Mouse (Mus musculus) c-Kit-positive CD71-positive TER-119-negative erythroid progenitor cells, embryonic 14.5 days (primary cell): Measurements from ENCODE around the gene Fam3b.

Experiments used
- DNase-seq: peaks from one replicate; pipeline ENCODE4 v3.0.0-alpha.2; 2013; ENCODE audit warnings: low read depth

Gene Fam3b

DNA sequence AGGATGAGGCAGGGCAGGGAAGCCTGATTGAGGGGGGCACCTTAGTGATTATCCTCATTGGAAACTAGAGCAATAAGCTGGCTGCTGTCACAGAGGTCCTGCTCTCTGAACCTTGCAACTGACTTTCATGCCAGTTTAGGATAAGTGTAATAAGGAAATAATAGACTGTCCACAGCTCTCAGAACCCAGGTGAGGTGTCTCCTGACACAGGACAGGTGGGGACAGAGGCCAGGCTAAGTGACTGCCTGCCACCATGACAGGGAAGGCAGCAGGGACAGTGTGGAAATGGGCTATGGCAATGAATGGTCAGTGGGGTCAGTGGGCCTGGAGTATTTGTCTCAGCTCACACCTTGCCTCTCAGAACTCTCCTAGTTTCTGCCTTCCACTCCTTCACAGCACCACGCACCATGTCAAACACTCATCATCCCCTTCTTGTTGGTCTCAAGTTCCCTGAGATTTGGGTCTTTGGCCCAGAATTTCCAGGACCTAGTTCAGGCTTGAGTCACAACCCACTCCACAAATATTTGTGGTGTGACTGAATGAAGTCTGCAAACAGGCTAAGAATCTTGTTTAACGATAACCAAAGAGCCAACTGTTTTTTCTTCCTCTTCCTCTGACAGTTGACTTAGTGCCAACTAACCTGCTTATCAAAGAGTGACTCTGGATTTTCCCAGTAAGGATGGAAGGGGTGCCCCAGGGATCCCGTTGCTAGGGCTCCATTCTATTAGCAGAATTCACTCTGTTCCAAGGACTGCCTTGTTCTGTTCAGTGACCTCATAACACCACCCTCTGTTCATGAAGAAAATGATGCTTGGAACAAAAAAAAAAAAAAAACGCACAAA, at the start of gene Fam3b:
Gene Fam3b, minus strand, starts transcription at position 718 of the 842 bp plus-strand sequence.
- no peak for DNase-seq

DNA sequence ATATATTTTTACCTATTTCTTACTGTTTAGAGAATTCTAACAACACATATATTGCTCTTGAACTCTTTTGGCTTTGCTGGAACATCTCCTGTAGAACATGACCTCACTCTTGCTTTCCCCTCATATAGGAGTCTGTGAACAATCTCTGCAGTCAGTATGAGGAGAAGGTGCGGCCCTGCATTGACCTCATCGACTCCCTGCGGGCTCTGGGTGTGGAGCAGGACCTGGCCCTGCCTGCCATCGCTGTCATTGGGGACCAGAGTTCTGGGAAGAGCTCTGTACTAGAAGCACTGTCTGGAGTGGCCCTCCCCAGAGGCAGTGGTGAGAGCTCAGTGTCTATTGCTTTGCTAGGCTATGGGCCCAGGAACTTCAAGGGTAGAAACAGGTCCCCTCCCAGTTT, 29.7 kb upstream of the Fam3b start:
- DNase-seq = no peak

DNA sequence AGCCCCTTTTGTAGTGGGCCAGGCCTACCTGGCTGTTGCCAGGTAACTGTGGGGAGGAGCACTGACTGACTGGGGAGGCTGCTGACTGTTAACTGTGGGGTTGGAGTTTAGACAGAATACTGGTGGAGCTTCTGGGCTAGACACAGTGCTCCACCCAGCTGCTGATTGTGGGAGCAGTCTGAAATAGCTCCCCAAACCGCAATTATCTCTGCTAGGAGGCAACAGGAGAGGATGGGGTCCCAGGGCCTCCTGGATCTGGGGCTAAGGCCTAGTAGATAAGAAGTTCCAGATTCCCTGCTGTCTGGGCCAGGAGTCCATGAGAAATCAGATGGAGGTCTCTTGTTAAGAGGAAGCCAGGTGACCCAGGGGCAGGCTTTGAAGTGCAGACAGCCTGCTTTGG, 22.2 kb upstream of the Fam3b start:
- DNase-seq = no peak

DNA sequence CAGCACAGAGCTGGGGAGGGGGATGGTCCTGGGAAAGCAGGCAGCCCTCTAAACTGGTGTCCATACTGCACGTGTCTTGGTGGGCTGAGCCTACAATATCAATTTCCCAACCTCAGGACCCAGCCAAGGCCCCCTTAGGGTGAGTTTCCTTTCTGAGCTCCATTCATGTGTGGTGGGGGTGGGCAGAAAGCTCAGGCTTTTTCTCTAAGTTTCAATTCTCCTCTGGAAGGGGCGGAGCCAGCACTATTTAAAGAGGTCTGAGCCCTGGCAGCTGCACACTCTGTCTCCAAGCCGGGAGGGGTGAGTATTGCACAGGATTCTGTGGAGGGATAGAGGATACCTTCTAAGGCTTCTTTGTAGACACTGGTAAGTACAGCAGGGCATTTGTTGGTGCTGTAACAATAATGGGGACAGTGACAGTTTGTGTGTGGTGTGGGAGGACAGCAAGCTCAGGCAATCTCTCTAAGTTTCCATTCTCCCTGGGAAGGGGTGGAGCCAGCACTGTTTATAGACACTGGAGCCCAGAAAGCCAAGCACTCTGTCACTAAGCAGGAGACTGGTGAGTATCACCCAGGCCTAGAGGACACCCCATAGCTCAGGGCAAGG, 21.3 kb upstream of the Fam3b start:
- no peak for DNase-seq

DNA sequence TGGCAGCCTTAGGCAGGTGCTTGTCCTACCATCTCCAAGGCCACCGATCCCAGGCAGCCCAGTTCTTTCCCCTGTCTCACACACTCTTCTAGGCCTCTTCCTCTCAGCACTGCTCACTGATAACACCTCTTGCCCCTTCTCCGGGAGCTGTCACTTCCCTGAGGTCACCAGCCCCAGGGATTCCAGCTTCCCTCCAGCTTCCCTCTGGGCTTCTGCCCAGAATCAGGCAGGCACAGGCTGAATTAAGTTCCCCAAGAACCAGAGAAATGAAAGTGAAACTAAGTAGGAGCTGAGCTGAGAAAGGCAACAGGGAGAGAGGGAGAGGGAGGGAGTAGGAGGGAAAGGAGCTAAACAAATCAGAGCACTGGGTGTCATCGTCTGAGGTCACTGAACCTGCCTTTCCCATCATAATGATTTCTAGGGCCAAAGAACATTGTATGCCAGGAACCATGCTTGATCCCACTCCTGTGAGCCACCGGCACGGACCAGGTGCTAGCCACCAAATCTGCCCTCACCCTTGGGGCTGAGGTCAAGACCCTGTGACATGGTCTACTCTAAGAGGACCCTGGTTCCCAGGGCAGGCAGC, 20.4 kb upstream of the Fam3b start:
- no peak for DNase-seq

DNA sequence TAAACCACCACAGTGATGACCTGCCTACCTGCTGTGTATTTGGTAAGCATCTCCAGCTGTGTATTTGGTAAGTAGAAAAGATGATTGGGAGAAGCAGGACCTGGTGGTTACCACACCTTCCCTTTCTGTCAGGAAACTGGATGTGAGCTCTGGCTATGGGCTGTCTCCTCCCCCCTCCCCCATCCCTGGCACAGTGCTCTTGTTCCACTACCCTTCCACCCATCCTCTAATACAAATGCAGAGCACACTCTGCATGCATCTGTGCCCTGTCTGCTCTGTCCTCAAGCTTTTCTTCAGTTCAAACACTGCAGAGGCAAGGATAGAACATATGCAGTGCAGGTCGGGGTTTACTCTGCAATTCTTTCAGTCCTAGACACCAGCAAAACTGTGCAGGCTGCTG, 19.8 kb upstream of the Fam3b start:
- DNase-seq = no peak

DNA sequence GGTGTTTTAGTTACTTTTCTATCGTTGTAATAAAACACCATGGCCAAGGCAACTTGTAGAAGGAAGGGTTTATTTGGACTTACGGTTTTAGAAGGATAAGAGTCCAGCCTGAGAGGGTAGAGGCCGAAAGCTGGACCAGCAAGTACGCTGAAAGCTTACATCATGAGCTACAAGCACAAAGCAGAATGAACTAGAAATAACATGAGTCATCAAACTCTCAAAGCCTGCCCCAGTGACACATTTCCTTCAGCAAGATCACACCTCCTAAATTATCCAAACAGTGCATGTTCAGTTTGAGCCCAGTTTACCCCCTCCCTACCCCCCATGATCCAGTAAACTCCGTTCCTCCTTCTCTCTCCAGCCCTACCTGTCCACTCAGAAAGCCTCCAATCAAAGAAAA, 19.1 kb upstream of the Fam3b start:
- no peak for DNase-seq

DNA sequence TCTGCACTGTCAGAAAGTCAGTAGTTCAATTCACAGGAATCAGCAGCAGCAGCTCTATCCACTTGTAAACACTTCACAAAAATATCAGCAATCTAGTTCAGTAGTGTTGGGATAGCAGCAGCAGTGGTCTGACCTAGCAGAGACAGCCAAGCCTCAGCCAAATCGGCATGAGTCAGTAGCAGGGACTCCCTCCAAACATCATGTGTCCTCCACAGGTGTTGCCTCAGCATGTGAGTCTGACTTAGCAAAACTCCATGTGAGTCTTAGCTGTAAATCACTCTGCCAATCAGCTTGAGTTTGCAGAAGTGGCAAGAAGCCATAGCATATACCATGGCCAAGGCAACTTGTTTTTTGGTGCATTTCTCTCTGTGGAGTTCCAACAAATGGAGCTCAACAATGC, 18.5 kb upstream of the Fam3b start:
- no peak for DNase-seq

DNA sequence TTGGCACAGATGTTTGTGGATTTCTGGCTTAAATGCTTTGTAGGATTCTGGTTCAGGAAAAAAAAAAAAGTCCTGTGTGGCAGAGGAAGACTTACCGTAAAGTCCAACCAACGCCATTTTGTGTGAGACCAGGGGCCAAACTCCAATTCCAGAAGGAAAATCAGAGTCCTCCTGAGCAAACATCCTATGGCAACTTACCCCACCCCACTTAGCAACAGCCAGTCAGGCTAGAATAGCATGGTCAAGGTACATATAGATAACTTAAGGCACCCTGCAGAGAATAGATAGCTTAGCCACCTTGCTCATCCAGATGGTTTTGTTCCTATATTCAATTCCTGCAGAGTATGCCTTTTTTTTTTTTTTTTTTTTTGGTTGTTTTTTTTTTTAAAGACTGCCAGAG, 14.6 kb upstream of the Fam3b start:
- DNase-seq = no peak

DNA sequence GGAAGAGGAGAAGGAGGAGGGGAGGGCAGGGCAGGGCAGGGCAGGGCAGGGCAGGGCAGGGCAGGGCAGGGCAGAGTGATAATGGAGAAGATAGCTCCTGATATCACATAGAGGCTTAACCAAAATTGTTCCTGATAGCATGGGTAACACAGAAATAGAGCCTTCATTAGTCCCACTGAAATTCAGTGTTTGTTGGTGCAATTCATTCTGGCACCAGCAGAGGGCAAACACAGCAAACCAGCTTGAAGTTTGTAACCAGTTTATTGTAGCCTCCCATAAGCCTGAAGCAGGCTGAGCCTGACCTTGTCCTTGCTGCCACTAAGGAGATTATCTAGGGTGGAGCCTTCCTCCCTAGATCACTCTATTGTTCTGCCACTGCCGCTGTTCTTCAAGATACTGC, 8.4 kb upstream of the Fam3b start:
- DNase-seq = peak; percentile 48

DNA sequence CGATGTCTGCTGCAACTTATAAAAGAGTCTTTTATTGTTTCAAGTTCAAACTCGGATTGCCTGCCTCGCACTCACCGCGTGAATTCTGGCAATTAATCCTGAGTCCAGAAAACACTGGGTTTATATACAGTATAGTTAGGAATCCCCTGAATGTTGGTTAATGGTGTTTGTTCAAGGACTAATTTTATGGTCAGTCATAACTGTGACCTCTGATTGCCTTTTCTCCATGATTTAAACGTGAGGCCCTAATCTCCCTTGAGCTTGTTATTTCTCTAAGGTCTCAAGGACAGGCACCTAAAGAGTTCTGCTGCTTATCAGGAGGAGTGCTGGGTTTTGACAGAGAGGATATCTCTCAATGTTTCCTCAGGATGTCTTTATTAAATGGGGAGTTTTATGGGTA, 7.4 kb upstream of the Fam3b start:
- no peak for DNase-seq

DNA sequence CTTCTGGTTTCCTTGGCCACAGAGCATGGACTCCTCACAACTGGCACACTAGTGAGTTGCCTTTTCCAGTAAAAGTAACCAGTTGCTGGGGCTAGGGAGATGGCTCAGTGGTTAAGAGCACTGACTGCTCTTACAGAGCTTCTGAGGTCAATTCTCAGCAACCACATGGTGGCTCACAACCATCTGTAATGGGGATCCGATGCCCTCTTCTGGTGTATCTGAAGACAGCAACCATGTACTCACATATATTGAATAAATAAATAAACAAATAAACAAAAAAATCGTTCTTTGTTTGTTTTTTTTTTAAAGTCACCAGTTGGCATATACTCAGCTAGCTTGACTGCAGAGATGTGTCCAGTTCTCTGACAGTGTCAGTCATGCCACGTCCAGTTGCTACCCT, 1.7 kb upstream of the Fam3b start:
- no peak for DNase-seq

DNA sequence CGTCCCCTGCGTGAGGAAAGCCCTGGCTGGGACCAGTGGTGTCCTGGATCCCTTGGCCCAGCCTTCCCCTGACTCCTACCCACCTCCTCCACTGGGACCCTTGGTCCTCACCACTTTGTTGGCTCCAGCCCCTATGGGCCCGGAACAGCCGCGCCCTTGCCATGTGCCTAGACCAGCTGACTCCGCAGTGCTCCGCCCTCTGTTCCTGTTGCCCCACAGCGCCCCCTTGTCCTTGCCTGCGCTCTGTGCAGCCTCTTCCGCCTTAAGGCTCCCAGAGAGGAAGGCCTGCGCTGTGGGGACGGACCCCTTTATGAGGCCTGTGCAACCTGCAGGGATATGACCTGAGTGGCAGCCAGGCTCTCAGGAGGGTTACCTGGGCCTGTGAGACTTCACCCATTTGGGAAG, 2.3 kb downstream of the Fam3b start:
- no peak for DNase-seq

DNA sequence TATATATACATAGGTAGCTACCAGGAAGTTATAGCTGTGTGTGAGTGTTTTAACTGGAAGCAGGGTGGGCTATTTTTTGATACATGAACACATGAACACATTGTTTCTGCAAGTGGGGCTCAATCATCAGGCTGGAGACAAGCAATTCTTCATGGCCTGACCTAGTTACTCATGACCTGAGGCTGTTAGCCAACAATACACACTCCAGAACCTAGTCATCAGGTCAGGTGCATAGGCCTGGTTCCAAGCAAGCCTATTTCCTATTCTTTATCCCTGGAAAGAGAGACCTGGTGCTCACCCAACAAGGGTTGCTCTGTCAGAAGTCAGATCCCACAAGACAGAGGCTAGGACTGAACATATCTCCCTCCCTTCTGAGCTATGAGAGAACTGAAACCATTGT, 3.1 kb downstream of the Fam3b start:
- no peak for DNase-seq

DNA sequence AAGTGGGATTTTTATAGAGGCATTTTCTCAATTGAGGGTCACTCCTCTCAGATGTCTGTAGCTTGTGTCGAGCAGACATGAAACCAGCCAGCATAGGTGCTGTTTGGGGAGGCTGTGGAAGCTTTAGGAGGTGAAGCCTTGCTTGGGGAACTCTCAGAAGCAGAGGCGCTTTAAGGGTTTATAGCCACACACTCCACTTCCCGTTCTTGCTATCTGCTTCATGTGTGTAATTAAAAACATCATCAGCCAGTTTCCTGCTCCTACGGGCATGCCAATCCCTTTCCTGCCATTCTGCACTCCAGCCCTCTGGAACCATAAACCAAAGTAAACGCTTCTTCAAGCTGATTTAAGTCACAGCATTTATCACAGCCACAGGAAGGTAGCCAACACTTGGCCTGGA, 3.8 kb downstream of the Fam3b start:
- DNase-seq = no peak

DNA sequence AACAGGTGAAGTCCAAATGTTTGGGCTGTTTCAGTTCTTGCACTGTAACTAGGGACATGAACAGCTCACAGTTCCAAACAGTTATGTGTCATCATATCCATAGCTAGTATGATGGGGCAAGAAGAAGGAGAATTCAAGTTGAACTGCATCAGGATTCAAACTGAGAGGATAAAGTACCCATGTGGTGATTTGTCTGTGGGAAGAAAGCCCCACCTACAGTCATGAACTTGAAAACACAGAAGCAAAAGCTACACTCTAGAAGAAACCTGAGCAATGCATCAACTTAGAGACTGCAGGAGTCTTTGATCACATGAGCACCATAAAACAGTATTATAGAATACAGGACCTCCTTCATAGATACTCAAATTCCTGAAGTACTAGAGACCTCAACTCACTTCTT, 6.8 kb downstream of the Fam3b start:
- no peak for DNase-seq

DNA sequence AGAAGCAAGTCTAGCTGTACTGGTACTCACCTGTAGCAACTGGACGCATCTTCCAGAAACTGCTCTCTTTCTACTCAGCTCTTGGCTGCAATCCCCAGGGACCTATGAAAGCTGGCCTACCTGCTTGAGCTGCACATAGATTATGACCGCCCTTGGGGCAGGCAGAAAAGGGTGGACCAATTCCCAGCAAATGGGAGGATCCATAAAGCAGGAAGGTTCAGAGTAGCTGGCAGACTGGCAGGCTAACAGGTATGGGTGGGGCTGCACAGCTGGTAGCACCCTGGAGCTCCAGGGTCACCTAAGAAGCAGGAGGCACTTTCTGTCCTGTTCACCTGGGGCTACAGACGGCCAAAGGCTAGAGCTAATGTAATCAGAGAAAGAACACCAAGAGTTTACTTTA, 9.8 kb downstream of the Fam3b start:
- DNase-seq = no peak

DNA sequence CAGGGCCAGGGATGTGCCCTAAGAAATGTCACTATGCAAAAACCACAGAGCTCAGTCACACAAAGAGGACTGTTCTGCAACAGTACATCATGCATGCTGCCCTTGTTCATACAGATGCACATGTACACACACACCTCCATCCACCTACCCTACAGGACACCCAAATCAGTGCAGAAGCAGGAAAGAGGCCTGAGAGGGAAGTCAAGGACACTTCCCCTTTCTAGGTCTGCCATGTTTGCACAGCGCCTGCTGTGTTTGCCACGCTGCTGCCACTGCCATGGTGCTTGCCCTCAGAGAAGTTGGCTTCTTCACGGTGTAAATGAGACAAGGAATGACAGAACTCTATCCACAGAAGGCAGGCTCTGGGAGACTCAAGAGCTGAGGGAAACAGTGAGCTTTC, 10.8 kb downstream of the Fam3b start:
- DNase-seq = no peak

DNA sequence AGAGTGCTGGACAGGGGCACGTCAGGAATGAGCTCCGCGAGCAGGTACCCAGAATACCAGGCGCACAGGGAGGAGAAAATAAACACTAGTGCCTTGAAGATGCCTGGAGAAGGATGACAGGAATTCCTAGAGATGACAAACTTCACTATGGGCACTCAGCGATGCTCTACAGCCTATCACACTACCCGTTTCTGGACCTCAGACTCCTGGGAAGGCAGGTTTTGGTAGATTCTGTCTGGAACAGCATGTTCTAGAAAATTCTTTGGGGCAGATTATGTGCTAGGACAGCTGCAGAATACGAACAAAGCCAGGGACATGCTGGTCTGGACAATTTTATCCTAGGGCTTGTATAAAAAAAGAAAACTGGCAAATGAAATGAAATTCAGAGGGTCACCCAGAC, 13.7 kb downstream of the Fam3b start:
- no peak for DNase-seq

DNA sequence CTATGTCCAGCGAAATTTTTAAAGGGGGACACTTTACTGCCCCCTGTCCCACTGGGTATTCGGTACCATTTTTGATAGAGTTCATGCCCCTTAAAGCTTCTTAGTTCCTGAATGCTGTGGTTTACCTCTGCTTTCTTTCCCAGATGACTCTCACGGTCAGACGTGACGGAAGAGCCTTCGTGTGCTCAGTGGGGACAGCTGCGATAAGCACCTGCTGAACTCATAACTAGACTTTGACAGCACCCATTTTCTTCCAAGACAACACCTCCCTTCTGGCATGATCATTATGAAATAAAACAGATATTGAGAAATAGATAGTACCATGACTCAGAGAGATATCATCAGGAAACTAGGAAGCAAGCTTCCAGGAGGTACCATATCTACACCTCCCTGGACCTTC, 15.2 kb downstream of the Fam3b start:
- no peak for DNase-seq

DNA sequence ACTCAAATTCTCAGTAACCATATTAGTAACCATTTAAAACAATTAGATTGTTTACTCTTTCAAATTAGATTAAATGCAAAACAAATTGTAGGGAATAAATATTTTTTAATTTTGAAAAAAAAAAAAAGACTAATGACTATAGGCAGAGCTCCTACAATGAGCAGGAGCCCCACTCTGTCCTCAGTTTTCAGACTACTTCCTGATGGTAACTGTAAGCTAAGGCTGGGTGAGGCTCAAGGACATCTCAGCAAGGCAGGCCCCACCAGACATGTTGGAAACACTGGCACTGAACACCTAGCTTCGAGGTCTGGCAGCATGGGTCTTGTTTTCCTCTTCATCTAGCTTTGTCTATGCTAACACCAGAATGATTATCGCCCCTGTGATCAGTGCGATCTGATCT, 16.5 kb downstream of the Fam3b start:
- no peak for DNase-seq

DNA sequence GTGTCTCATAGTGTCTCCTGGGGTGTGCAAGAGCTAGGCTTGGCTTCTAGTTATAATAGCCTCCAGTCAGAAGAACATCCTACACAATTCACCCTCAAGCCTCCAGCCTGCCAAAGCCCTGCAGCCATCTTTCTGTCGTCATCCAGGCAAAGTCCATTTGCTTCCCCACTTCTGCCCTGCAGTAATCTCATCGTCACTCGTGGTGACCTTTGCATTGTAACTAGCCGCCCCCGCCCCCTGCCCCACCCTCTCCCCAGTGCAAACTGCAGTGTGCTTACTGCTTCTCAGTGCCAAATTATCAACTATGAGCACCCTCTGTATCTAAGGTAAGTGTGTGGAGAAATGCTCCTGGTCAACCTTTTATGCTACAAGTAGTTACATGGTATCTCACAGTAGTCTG, 16.9 kb downstream of the Fam3b start:
- DNase-seq = no peak

DNA sequence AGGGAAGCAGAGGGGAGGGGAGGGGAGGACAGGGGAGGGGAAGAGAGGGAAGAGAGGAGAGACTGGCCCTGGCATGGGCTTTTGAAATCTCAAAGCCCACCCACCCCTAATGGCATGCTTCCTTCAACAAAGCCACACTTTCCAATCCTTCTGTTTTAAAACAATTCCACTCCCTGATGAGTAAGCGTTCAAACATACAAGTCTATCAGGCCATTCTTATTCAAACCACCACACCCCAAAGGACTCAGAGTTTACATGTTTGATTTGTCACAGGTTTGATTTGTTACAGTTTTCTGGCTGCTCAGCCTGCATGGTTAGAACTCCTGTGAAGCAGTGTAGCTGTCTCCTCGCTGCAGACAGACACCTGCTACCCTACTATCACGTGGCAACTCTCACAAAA, 18.6 kb downstream of the Fam3b start:
- DNase-seq = no peak

DNA sequence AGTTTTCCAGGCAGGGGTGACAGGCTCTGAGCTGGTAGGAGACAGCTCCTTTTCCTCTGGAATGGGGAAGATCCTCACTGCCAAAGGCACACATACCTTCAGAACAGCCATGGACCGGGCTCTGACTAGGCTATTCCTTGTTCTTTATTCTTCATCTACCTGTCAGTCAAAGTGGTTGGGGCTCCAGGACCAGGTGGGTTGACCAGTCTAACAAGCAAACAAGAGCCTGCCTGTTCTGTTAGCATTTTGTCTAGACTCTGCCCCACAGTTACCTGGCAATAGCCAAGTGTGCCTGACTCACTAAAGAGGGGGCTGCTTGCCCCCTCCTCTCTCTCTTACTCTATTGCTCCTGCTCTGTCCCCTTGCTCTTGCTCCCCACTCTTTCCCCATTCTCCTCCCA, 22.2 kb downstream of the Fam3b start:
- no peak for DNase-seq
